Mouse (Mus musculus): Measurements from ENCODE around the gene Ccdc187. TPM values are rescaled to one million over a fixed set of nuclear protein-coding genes. Genes with fewer than 3 reads are reported as not detected.

The Ccdc187 gene
- total RNA-seq (2021), result under 1 TPM; 0.81 to 0.92 TPM

- DNase-seq, result no peak
Measured at GRCm38 (mm10) chr2:26294457-26294856, at the start of gene Ccdc187. TSS of gene Ccdc187 (minus strand) at chr2:26294557.

- DNase-seq, result no peak
Measured at GRCm38 (mm10) chr2:26342609-26343490, 48.5 kb upstream of the Ccdc187 start.

GRCm38 (mm10) chr2:26342044-26342443 is 47.7 kb upstream of the Ccdc187 start:
- DNase-seq, result peak; percentile 92

DNA sequence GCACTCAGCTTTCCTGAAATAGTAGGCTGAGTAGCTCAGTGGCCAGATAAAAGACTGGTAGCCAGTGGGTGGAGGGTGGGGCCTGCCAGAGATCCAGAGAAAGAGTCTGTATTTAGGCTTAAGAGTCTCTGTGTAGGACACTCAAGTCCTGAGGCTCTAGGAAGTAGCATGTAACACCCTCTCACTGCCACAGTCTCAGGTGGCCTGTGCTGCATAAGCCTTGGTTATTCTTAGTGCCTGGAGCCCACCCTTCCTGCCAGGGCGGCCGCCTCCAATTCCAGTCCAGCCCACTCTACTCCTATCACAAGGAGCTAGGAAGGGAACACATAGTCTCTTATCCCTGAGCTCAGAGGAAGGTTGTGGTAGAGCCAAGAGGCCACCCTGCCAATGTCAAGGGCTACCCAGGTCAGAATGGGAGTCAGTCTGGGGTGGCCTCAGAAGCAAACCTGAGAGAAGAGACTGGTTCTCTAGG is 47.2 kb upstream of the Ccdc187 start:
- peak; percentile 52 for DNase-seq

DNA sequence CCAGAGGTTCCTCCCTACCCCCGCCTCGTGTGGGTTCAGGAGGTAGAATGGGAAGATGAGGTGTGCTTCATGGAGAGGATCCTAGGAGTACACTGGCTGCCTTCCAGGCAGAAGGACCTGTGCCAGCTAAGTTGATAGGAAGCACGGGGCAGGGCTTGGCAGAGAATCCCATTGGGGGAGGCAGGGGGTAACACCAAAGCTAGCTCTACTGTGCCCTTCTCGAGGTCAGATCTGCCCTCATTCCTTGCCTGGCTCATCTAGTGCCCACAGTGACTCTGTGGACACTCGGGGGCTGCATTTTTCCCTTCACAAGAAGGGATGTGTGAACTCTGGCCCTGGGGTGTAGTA is 44.8 kb upstream of the Ccdc187 start:
- DNase-seq, result peak; percentile 92

- DNase-seq, result no peak
Measured at GRCm38 (mm10) chr2:26338302-26339203, 44.2 kb upstream of the Ccdc187 start.

GRCm38 (mm10) chr2:26330702-26331101 is 36.3 kb upstream of the Ccdc187 start:
- DNase-seq, result no peak

- DNase-seq, result no peak
Measured at GRCm38 (mm10) chr2:26330056-26330468, 35.7 kb upstream of the Ccdc187 start.

DNA sequence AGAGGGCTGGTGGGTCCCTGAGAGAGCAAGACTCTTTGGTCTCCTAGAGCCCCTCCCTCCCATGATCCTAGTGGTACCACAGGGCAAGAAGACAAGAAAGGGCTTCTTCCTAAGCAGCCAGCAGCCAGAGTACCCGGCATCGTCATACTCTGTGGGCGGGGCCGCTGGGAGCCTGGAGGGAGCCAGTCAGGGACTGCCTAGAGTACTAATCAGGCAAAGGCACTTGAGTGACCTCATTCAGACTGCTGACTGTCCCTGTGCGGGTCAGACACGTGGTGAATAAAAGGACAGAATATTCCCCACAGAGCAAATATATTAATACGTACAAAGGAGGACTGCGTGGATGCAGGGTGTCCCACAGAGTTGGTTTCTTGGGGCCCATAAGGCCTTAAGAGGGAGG is 35.0 kb upstream of the Ccdc187 start:
- peak; percentile 88 for DNase-seq

DNA sequence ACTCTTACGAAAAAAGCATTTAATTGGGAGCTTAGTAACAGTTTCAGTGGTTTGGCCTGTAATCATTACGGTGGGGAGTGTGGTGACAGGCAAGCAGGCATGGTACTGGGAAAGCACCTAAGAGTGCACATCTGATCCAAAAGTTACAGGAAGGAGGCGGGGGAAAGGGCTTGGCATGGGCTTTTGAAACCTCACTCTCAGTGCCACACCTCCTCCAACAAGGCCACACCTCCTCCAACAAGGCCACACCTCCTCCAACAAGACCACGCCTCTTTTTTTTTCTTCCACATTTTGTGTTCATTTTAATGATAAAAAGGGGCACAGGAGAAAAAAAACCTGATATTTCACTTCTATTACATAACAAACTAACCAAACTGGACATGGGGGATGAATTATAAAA is 33.5 kb upstream of the Ccdc187 start:
- no peak for DNase-seq

- DNase-seq, result peak; percentile 80
Measured at GRCm38 (mm10) chr2:26325386-26326181, 31.2 kb upstream of the Ccdc187 start.

DNA sequence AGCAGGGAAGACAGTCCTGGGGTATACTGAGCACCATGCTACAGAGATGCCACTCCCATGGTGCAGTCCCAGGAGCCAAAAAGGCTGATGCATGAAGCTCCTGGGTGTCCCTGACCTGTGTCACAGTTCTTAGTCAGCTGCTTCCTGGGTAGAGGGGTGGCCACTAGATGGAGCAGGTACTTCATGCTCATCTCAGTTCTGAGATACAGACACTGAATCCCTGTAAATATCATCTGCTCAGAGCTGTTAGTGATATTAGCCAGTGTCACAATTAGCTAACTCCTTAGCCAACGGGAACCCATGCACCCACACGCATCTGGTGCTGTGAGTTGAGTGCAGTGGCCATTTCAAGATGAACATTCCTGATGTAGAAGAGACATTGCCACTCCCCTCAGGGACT is 30.6 kb upstream of the Ccdc187 start:
- DNase-seq, result peak; percentile 69

DNA sequence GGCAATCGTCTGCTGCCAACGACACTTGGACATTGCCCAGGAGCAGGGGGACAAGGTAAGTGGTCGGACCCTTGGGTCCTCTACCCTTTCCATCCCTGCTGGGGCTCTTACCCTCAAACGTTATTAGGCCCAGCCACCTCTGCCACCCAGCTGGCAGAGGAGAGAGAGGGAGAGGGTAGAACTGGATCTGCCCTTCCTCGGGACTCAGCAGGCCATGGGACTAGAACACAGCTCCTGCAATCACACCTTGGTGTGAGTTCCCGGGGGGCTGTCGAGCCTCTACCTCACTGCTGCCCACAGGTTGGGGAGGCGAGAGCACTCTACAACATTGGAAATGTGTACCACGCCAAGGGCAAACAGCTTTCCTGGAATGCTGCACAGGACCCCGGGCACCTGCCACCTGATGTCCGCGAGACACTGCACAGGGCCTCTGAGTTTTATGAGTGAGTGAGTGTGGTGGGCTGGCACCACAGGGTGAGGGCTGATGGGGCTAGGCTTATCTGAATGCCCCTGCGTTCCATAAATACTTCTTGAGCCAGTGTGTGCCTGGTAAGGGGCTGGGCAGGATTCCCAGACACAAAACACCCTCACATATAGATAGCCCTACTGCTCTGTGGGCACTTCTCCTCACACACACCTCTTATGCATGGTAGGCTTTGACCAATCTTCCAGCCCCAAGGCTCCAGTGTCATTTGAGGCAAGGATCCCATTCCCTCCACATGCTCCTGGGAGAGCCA is 29.4 kb upstream of the Ccdc187 start:
- DNase-seq, result peak; percentile 38

GRCm38 (mm10) chr2:26320245-26321185 is 26.2 kb upstream of the Ccdc187 start:
- no peak for DNase-seq

DNA sequence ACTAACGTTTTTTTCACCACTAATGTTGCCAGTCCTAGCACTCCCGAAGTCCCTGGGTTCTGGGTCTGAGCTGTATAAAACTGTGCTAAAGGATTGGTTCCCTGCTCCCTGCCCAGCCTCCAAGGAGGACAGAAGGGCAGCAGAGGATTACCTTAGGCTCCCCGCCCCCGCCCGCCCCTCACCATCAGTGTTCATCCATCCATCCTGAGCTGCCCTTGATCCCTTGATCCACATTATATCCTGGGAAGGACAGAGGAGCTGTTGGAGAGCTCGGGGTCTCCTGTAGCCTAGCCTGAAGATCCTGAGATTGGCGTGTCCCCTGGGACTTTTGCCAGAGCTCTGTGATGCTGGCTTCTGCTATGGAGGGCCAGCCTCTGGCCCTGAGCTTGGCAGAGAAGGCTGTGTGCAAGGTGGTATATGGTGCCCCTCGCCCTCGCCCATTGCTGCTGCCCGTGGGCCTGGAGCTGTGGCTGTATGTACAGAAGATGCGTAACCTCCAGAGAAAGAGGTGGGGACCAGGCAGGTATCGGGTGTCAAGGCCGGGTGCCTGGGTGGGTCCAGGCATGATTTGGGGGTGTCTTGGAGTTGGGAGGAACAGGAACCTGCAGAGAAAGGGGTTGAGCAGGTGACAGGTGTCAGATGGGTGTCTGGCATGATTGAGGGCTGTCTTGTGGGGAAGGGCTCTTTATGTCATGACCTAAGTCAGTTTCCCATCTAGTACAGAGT is 25.3 kb upstream of the Ccdc187 start:
- DNase-seq, result no peak

DNA sequence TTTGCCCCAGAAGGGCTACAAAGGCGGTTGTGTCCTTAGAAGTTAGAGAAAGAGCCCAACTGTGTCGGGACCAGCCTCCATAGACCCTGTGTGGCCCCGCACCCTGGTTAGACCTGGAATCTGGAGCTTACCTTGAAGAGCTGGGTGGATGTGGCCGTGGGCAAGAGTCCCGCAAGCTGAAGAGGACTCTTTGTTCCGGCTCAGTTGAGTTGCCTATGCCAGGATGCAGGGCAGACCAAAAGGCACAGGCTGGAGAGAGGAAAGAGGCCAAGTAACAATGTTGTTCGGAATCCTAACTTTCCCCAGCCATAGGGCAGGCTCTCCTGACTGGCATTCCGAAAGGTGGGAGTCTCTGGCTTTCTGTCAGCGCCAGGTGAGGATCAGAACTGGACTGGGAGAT is 24.8 kb upstream of the Ccdc187 start:
- no peak for DNase-seq

- no peak for DNase-seq
Measured at GRCm38 (mm10) chr2:26317991-26318672, 23.8 kb upstream of the Ccdc187 start.

DNA sequence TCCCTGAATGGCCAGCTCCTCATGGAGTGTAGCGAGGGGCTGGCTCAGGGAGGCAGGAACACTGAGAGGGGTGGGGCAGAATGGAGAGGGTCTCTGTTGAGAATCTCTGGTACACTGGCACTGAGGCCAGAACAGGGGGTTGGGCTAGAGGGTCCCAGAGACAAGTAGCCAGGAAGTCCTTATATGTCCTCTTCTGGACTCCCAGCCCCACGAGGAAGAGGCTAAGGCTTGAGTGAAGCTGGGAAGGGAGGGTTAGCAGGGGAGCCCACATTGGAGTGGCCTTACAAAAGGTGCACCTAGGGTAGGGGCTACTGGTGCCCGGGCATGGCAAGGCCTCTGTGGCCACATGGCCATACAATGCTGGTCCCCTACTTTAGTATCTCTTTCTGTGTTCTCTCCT is 23.0 kb upstream of the Ccdc187 start:
- no peak for DNase-seq

GRCm38 (mm10) chr2:26316576-26317246 is 22.4 kb upstream of the Ccdc187 start:
- DNase-seq, result no peak
